Mouse (Mus musculus): ENCODE measurements around the gene Ccdc124. TPM values are rescaled to one million over a fixed set of nuclear protein-coding genes. Genes with fewer than 3 reads are reported as not detected.
"Not testable (repeated sequence)": the region's sequence is repeated elsewhere in the genome, so short reads cannot be mapped to it uniquely, and the experiment has no call there.

Ccdc124 gene
- polyA plus RNA-seq, 1 experiment from 2014 or later, result 162 TPM

GRCm38 (mm10) chr8:70822594-70822993 lies 51.1 kb downstream of the Ccdc124 start:
- not testable (repeated sequence) for H3K4me3 ChIP-seq; H3K4me2 ChIP-seq; ATAC-seq (ENCODE audit: low FRiP score); H3K36me3 ChIP-seq; H3K4me1 ChIP-seq (replicated peaks); H3K9ac ChIP-seq; H3K27ac ChIP-seq
- Histone ChIP-seq H3K9me3 (peaks cover 16% of the 10 kb centered on the region; the same call in 1 of the 2 replicates), H3K27me3 (peaks cover 51% of the 10 kb centered on the region)
- WGBS, result 81% methylated on average over 3 of the region's 3 CpGs

GRCm38 (mm10) chr8:70821992-70822391 lies 51.7 kb downstream of the Ccdc124 start:
- Histone ChIP-seq H3K4me1 (replicated peaks) (peaks cover 1% of the 10 kb centered on the region), H3K9ac (no peak overlapping the region), H3K27ac (no peak overlapping the region), H3K4me2 (no peak overlapping the region), H3K36me3 (no peaks in the 10 kb centered on the region), H3K4me3 (no peak overlapping the region), H3K9me3 (peaks cover 16% of the 10 kb centered on the region; the same call in 1 of the 2 replicates), H3K27me3 (peaks cover 57% of the 10 kb centered on the region)
- ATAC-seq (ENCODE audit: low FRiP score), result 0 out of 2 replicates have a peak, but pooled peaks have one; percentile 15
- 56% methylated on average over 11 of the region's 11 CpGs for WGBS

GRCm38 (mm10) chr8:70821399-70821962 lies 52.3 kb downstream of the Ccdc124 start:
- WGBS, result 16% methylated on average over 30 of the region's 30 CpGs
- no peak overlapping the region for H3K4me3 ChIP-seq
- H3K27me3 ChIP-seq, result peaks cover 62% of the 10 kb centered on the region

GRCm38 (mm10) chr8:70820101-70820935 lies 53.4 kb downstream of the Ccdc124 start:
- 2% methylated on average over 31 of the region's 31 CpGs for WGBS
- peaks cover 69% of the 10 kb centered on the region for H3K27me3 ChIP-seq
- no peak overlapping the region for H3K4me2 ChIP-seq

More at GRCm38 (mm10) chr8:70821399-70821962, 52.3 kb downstream of the Ccdc124 start:
- no peak overlapping the region for H3K4me2 ChIP-seq
- ATAC-seq (ENCODE audit: low FRiP score), result peak; percentile 46; the same call in 1 of the 2 replicates
- no peak overlapping the region for H3K9ac ChIP-seq
- H3K9me3 ChIP-seq, result peaks cover 16% of the 10 kb centered on the region; the same call in 1 of the 2 replicates
- H3K36me3 ChIP-seq, result no peaks in the 10 kb centered on the region
- H3K27ac ChIP-seq, result no peak overlapping the region
- peaks cover 7% of the 10 kb centered on the region for H3K4me1 ChIP-seq (replicated peaks)

More at GRCm38 (mm10) chr8:70820101-70820935, 53.4 kb downstream of the Ccdc124 start:
- H3K9me3 ChIP-seq, result peaks cover 16% of the 10 kb centered on the region; the same call in 1 of the 2 replicates
- H3K4me3 ChIP-seq, result no peak overlapping the region
- no peak overlapping the region for H3K9ac ChIP-seq
- peaks cover 8% of the 10 kb centered on the region for H3K4me1 ChIP-seq (replicated peaks)
- H3K36me3 ChIP-seq, result no peaks in the 10 kb centered on the region
- ATAC-seq (ENCODE audit: low FRiP score), result peak; percentile 37; the same call in 1 of the 2 replicates
- no peak overlapping the region for H3K27ac ChIP-seq

Small RNA genes within 50 kb of the gene (microRNA-seq; reads per million reads assigned to microRNA genes)
- 0.93 reads per million for gene Mir7067

Other genes starting within 250 kb of the Ccdc124 start
- 0.12 and 0.14 TPM in 2 replicates for gene Gdf15, start 241.5 kb downstream of the Ccdc124 start, polyA plus RNA-seq (2015; fragmentation: Nextera tagmentation; extraction: Ambion mirVana)
- gene Pgpep1, start 213.5 kb downstream of the Ccdc124 start, polyA plus RNA-seq (2015; fragmentation: Nextera tagmentation; extraction: Ambion mirVana), result 103 and 105 TPM in 2 replicates
- 191 and 193 TPM in 2 replicates for gene Lsm4, start 200.7 kb downstream of the Ccdc124 start, polyA plus RNA-seq (2015; fragmentation: Nextera tagmentation; extraction: Ambion mirVana)
- 79.2 and 94.3 TPM in 2 replicates for gene Jund, start 175.0 kb downstream of the Ccdc124 start, polyA plus RNA-seq (2015; fragmentation: Nextera tagmentation; extraction: Ambion mirVana)
- 0.04 and 0.09 TPM in 2 replicates for gene Iqcn, start 170.5 kb downstream of the Ccdc124 start, polyA plus RNA-seq (2015; fragmentation: Nextera tagmentation; extraction: Ambion mirVana)
- gene Gm3336, start 155.4 kb downstream of the Ccdc124 start, polyA plus RNA-seq (2015; fragmentation: Nextera tagmentation; extraction: Ambion mirVana), result not detected in 2 replicates
- gene Pde4c, start 150.2 kb downstream of the Ccdc124 start, polyA plus RNA-seq (2015; fragmentation: Nextera tagmentation; extraction: Ambion mirVana), result 0.14 and 0.23 TPM in 2 replicates
- gene Rab3a, start 119.3 kb downstream of the Ccdc124 start, polyA plus RNA-seq (2015; fragmentation: Nextera tagmentation; extraction: Ambion mirVana), result 352 and 355 TPM in 2 replicates
- 40.8 and 44.5 TPM in 2 replicates for gene Mpv17l2, start 113.0 kb downstream of the Ccdc124 start, polyA plus RNA-seq (2015; fragmentation: Nextera tagmentation; extraction: Ambion mirVana)
- 90.0 and 94.1 TPM in 2 replicates for gene Pik3r2, start 97.2 kb downstream of the Ccdc124 start, polyA plus RNA-seq (2015; fragmentation: Nextera tagmentation; extraction: Ambion mirVana)
- 16.4 and 17.4 TPM in 2 replicates for gene Mast3, start 68.9 kb downstream of the Ccdc124 start, polyA plus RNA-seq (2015; fragmentation: Nextera tagmentation; extraction: Ambion mirVana)
- 0.08 and 0.13 TPM in 2 replicates for gene Il12rb1, start 65.5 kb downstream of the Ccdc124 start, polyA plus RNA-seq (2015; fragmentation: Nextera tagmentation; extraction: Ambion mirVana)
- 7.6 and 8.1 TPM in 2 replicates for gene Arrdc2, start 34.2 kb downstream of the Ccdc124 start, polyA plus RNA-seq (2015; fragmentation: Nextera tagmentation; extraction: Ambion mirVana)
- 13.3 and 17.7 TPM in 2 replicates for gene Kcnn1, start 10.7 kb downstream of the Ccdc124 start, polyA plus RNA-seq (2015; fragmentation: Nextera tagmentation; extraction: Ambion mirVana)
- gene Slc5a5, start 18.8 kb upstream of the Ccdc124 start, polyA plus RNA-seq (2015; fragmentation: Nextera tagmentation; extraction: Ambion mirVana), result 0.61 and 0.95 TPM in 2 replicates
- 2,665 and 2,711 TPM in 2 replicates for gene Rpl18a, start 23.5 kb upstream of the Ccdc124 start, polyA plus RNA-seq (2015; fragmentation: Nextera tagmentation; extraction: Ambion mirVana)
- gene Map1s, start 32.0 kb upstream of the Ccdc124 start, polyA plus RNA-seq (2015; fragmentation: Nextera tagmentation; extraction: Ambion mirVana), result 55.6 and 61.9 TPM in 2 replicates

Data from hindbrain, embryonic 13.5 days (tissue).